Mouse (Mus musculus) gastrocnemius, adult 2 months (tissue): ENCODE measurements around the gene Ddah2. TPM values are rescaled to one million over a fixed set of nuclear protein-coding genes. Genes with fewer than 3 reads are reported as not detected.

Experiments
- DNase-seq: peaks from one replicate; pipeline ENCODE4 v3.0.0; 2022
- H3K27ac ChIP-seq: fragments of 200-600 bp; 2 replicates; pipeline ENCODE4 v1.8.1; 2022; ENCODE audit warnings: mild to moderate bottlenecking
- H3K4me3 ChIP-seq: fragments of 200-600 bp; 2 replicates; pipeline ENCODE4 v1.8.1; 2022; ENCODE audit warnings: mild to moderate bottlenecking, moderate library complexity
- CTCF ChIP-seq: fragments of 200-600 bp; IDR thresholded peaks from 2 replicates; pipeline ENCODE4 v1.8.1; 2022; ENCODE audit warnings: antibody characterized with exemption, mild to moderate bottlenecking, moderate library complexity
- intact Hi-C: fragments of 180-260 bp; cut with DNase I; formaldehyde crosslinking; loops from one replicate; pipeline ENCODE4 v1.15.1; 2025
- total RNA-seq, 2 experiments: library from RNA; stranded (reverse); gene quantifications; 2 replicates each; pipeline ENCODE4 v1.2.3; 2021

Ddah2 gene
- total RNA-seq, 2 experiments from 2014 or later, result 6.9 to 9.3 TPM

DNA sequence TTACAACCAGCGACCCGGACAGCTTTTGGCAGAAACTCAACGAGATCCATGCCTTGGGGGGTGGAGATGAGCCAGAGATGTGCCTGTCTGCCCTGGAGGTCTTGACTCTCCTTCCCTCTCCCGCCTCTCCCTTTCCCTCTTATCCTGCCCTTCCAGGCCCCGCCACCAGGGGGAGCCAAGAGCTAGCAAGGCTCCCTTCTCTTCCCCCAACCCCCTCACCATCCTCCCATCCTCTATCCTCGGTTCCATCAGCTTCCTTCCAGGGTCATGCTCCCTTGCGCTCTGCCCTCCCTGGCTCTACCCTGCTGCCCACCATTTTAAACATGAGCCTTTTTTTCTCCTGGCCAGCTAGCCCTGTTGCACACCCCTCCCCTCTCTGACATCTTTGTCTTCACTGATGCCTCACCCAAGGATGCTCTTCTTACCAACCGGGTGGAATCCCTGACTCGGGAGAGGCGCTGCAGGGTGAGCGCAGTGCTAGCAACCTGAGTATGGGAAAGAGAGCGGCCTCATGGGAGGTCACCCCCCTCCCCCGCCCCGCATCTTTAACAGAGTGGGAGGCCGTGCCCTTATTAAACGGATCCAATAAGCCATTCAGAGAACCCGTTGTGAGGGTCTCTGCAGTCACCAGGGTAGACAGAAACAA is 37.5 kb upstream of the Ddah2 start:
- H3K27ac ChIP-seq, result peak overlapping the region; percentile 73
- intact Hi-C loops, result loop anchor here (2.0 to 10.0 kb wide), 4 partner anchors 38 to 214 kb away; partner anchors contain the start of genes Abhd16a, Atp6v1g2, Ddah2 and Ly6g6f
- peak overlapping the region; percentile 46 for H3K4me3 ChIP-seq
- peak; percentile 91 for DNase-seq
- no peak; the same call in 1 of the 2 replicates for TF ChIP-seq CTCF

DNA sequence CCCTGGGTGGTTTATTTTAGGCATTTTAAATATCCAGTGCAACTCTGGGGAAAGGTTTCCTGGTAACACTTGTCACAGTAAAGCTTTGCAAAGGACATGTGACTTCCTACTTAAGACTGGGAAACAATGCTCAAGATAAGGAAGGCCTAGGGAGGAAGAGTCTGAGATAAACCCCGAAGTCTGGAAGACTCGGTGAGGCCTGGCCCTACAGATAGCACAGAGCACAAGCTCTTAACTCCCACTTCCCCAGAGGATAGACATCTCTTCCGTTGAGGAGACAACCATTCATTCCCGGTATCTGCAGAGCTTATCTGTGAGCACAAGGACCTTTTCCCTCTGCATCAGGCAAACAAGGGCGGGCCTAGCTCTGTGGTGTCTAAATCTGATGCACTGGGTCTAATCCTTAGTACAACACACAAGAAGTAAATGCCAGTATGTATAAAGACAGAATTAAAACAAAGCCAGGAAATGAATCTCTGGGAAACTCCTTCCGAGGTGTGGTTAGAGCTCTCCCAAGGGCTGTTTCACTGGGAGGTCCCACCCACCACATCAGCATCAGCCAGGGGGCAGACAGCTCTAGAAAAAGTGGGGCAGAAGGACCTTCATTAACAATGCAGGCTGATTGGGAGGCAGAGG is 36.9 kb upstream of the Ddah2 start:
- peak; percentile 13; the same call in 1 of the 2 replicates for TF ChIP-seq CTCF
- peak; percentile 12 for DNase-seq
- Histone ChIP-seq H3K4me3 (peak overlapping the region; percentile 46), H3K27ac (peak overlapping the region; percentile 73)
- intact Hi-C loops, result loop anchor here (2.0 to 10.0 kb wide), 4 partner anchors 37 to 213 kb away; partner anchors contain the start of genes Abhd16a, Atp6v1g2, Ddah2 and Ly6g6f

DNA sequence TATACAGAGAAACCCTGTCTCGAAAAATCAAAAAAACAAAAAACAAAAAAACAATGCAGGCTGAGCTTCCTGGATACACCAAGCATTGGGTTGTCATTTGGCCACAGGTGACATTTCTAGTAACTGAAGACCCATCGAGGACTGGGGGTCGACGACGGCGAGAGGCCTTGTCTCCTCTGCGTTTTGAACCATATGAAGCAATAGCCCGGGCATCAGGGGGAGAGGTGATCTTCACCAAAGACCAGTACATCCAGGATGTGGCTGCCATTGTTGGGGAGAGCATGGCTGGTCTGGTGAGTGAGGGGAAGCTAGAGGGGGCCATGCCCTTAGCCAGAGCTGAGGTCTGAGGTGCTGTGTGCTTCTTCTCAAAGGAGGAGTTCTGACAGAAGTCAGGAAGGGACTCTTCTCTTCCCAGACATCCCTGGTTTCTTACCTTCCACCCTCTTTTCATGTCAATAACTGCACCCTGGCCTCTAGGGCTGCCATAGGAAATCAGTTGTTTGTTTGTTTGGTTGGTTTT is 36.2 kb upstream of the Ddah2 start:
- Histone ChIP-seq H3K27ac (peak overlapping the region; percentile 73), H3K4me3 (no peak overlapping the region)
- intact Hi-C loops, result loop anchor here (5.0 to 10.0 kb wide), 2 partner anchors 65 to 212 kb away; partner anchors contain the start of genes Abhd16a, Atp6v1g2, Ly6g6f and Nfkbil1
- peak; percentile 13 for DNase-seq
- TF ChIP-seq CTCF, result no peak

DNA sequence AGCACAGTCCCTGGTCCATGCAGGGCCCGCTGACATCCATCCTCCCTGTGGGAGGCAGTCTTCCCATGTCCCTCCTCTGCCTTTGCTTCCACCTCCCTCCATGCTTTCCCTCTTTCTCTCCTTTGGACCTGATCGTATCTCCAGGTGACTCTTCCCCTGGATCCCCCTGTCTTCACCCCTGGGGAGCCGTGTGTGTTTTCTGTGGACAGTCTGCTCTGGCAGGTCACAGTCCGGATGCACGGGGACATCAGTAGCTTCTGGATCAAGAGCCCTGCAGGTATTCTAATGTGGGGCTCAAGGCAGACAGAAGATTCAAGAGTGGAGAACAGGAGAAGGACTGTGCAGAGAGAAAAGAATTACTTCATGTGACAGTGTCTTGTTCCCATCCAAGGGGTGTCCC is 35.6 kb upstream of the Ddah2 start:
- TF ChIP-seq CTCF, result no peak
- intact Hi-C loops, result loop anchor here (5.0 to 10.0 kb wide), 2 partner anchors 64 to 212 kb away; partner anchors contain the start of genes Abhd16a, Atp6v1g2, Ly6g6f and Nfkbil1
- no peak overlapping the region for H3K4me3 ChIP-seq
- no peak for DNase-seq
- no peak overlapping the region; the same call in 1 of the 2 replicates for H3K27ac ChIP-seq

DNA sequence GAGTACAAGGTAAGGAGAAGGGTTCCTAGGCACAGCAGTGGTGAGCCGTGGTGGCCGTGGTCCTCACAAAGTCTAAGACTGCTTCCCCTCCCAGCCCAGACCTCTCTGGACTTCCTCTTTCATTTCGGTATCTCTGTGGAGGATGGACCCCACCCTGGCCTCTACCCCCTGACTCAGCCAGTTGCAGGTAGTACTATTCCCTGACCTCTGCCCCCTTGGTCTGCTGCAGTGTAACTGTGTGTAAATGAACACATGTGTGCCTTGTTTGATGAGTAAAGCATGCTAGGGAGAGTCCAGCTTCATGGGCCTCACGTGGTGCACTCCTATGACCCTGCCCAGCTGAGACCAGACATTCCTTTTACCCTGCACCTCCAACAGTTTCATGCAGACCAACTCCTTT is 35.1 kb upstream of the Ddah2 start:
- no peak overlapping the region for H3K4me3 ChIP-seq
- TF ChIP-seq CTCF, result no peak
- H3K27ac ChIP-seq, result no peak overlapping the region; the same call in 1 of the 2 replicates
- intact Hi-C loops, result loop anchor here (5.0 to 10.0 kb wide), 2 partner anchors 64 to 211 kb away; partner anchors contain the start of genes Abhd16a, Atp6v1g2, Ly6g6f and Nfkbil1
- peak; percentile 21 for DNase-seq

DNA sequence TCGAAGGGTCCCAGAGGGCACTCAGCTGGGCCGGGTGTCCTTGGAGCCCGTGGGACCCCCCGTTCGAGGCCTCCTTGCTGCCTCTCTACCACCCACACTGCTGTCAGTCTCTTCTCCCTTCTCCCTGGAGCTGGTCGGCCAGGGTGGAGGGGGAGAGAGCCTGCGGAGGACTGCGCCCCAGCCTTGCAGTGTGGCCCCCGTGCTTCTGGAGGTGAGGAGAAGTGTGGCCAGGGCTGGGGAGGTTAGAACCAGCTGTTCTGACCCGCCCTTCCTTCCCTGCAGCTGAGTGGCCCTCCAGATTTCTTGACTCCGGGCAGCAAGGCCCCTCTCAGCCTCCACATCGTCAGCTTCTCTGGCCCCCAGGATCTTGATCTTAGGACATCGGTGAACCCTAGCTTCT is 34.6 kb upstream of the Ddah2 start:
- intact Hi-C loops, result loop anchor here (5.0 to 10.0 kb wide), 2 partner anchors 63 to 211 kb away; partner anchors contain the start of genes Abhd16a, Atp6v1g2, Ly6g6f and Nfkbil1
- TF ChIP-seq CTCF, result no peak
- Histone ChIP-seq H3K4me3 (no peak overlapping the region), H3K27ac (no peak overlapping the region; the same call in 1 of the 2 replicates)
- DNase-seq, result peak; percentile 16

DNA sequence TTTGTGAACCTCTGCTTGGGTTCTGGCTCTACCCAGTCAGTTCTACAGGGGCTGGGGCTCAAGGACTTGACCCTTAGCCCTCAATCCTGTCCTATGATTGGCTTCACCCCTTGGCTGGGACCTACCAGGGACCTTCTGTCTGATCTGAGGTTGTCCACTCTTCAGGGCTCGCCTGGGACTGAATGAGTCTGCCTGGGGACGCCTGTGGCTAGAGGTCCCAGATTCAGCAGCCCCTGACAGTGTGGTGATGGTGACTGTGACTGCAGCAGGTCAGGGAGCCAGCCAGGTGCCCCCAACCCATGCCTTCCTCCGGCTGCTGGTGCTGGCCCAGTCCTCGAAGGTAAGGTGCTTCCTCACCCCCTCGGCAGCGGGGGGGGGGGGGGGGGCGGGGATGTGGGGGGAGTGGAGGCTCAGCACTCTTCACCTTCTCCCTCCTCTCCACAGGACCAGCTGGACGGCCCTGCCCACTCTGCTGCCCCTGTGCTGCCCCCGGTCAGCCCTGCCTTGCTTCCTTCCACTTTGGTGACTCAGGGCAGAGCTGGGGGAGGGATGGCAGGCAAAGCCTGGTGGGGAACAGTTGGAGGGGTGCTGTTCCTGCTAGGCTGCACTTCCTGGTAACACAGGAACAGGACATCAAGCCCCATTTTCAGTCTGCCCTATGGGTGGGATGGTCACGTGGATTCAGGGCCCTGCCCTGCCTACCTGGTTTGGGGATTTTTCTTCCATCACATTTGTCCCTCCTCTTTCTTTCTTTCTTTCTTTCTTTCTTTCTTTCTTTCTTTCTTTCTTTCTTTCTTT is 33.9 kb upstream of the Ddah2 start:
- no peak overlapping the region for H3K4me3 ChIP-seq
- intact Hi-C loops, result loop anchor here (5.0 to 10.0 kb wide), 2 partner anchors 62 to 210 kb away; partner anchors contain the start of genes Abhd16a, Atp6v1g2, Ly6g6f and Nfkbil1
- TF ChIP-seq CTCF, result no peak
- peak; percentile 26 for DNase-seq
- H3K27ac ChIP-seq, result no peak overlapping the region

DNA sequence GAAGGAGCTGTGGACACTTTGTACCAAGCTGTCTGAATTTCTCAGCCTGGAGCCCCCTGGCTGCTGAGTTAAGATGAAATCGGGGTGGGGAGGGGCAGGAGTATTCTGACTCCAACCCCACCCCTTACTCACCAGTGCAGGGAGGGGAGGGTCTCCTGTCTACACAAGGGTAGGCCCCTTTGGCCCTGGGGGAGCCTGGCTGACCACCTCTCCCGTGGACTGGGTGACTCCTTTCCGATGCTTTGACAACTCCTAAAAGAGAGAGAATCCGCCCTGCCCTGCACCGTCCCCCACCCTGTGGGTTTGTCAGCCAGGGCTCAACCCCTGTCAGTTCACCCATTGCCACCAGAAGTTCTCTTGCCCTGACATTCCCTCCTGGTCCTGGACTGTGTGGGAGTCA is 32.6 kb upstream of the Ddah2 start:
- Histone ChIP-seq H3K4me3 (no peak overlapping the region), H3K27ac (no peak overlapping the region)
- TF ChIP-seq CTCF, result no peak
- DNase-seq, result peak; percentile 12
- intact Hi-C loops, result loop anchor here (10.0 kb wide), 1 partner anchor 209 kb away; the partner anchor contains the start of genes Atp6v1g2 and Nfkbil1

DNA sequence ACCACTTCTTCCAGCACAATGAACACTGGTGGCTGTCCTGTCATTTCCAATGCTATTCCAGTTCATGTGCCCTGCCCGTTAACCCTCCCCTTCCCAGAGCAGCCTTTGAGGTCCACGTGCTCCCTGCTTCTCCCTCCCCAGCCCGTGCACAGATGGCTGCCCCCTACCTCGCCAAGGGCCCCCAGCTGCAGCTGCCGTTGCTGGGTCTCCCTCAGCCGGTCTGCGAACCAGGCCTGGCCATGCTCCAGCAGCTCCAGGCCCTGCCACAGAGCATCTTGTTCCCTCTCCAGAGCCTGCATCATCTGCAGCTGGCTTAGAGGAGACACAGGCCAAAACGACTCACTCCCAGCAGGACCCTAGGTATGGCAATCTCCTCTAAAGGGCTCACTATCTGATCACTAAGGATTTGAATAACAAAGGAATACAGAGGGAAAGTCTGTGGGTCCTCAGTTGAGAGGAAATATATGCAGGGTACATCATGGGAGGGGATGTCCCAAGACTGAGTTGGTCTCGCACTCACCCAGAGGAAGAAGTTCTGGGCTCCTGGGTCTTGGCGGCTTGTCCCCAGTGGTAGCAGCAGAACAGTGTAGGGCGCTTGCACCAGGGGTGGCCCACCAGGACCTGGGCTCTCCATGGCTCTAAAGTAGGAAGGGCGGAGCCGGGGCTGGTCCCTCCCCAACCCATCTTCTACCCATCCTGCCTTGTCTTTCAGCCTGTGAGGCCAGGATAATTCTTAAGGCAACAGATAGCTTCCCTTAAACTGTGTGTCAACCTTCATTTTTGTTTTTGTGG is 31.4 kb upstream of the Ddah2 start, which contains the start of gene Sapcd1:
Gene Sapcd1 (minus strand): TSS at position 740 of the 792 bp plus-strand sequence.
- no peak within 1 kb of the TSS for H3K27ac ChIP-seq
- intact Hi-C loops, result loop anchor here (10.0 kb wide), 1 partner anchor 207 kb away; the partner anchor contains the start of genes Atp6v1g2 and Nfkbil1
- peak; percentile 68 for DNase-seq
- no peak for TF ChIP-seq CTCF
- H3K4me3 ChIP-seq, result no peak within 1 kb of the TSS

DNA sequence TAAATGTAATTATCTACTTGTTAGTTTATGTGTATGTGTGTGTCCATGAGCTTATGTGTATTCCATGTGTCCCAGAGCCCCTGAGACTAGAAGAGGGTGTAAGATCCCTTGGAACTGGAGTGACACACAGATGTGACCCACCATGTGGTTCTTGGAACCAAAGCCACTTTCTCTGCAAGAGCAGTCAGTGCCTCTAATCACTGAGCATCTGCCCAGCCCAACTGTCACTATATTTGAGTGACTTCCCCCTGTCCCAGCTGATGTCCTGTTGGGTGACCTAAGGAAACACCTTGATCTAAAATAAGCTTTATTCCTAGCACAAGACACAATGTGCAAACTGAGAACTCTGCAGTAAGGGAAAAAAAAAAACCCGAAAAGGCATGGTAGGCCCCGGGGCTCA is 30.5 kb upstream of the Ddah2 start:
- TF ChIP-seq CTCF, result no peak
- no peak for DNase-seq
- intact Hi-C loops, result loop anchor here (10.0 kb wide), 1 partner anchor 206 kb away; the partner anchor contains the start of genes Atp6v1g2 and Nfkbil1
- Histone ChIP-seq H3K27ac (no peak overlapping the region), H3K4me3 (no peak overlapping the region)
